Mouse (Mus musculus): ENCODE data around the gene Tpm1. TPM values are rescaled to one million over a fixed set of nuclear protein-coding genes. Genes with fewer than 3 reads are reported as not detected.

Gene Tpm1
- polyA plus RNA-seq, 1 experiment from 2014 or later, result 85.7 TPM

- H3K4me3 ChIP-seq (ENCODE audit: low read depth, low read length), result peak overlapping the region; percentile 94
- peak overlapping the region; percentile 92 for H3K9ac ChIP-seq (replicated peaks)
- H3K9me3 ChIP-seq (ENCODE audit: low read length), result no peaks in the 10 kb centered on the region
- H3K4me2 ChIP-seq (ENCODE audit: low read depth, low read length), result peak overlapping the region; percentile 83
- H3K27me3 ChIP-seq (ENCODE audit: insufficient read depth, low read length), result peaks cover 6% of the 10 kb centered on the region; the same call in 1 of the 2 replicates
- H3K27ac ChIP-seq (ENCODE audit: low read depth), result peak overlapping the region; percentile 87
- no peak for TF ChIP-seq EP300 (IDR thresholded peaks at IDR 0.05; ENCODE audit: low read depth)
- TF ChIP-seq CTCF (IDR thresholded peaks at IDR 0.05; ENCODE audit: low read depth), result no peak
- DNase-seq (peak; percentile 29), ATAC-seq (no peak)
- peaks cover 54% of the 10 kb centered on the region for H3K4me1 ChIP-seq (ENCODE audit: insufficient read depth)
- H3K36me3 ChIP-seq (replicated peaks; ENCODE audit: insufficient read depth, low read length), result peaks cover under 1% of the 10 kb centered on the region
- 27% methylated on average over 4 of the region's 4 CpGs for WGBS (ENCODE audit: insufficient replicate concordance)
Measured at GRCm38 (mm10) chr9:67040963-67041839, 8.0 kb downstream of the Tpm1 start.

GRCm38 (mm10) chr9:67039867-67040266 is 9.3 kb downstream of the Tpm1 start:
- peak overlapping the region; percentile 83 for H3K4me2 ChIP-seq (ENCODE audit: low read depth, low read length)
- peaks cover 14% of the 10 kb centered on the region for H3K36me3 ChIP-seq (replicated peaks; ENCODE audit: insufficient read depth, low read length)
- 0 out of 2 replicates have a peak, but pooled peaks cover 1% of the 10 kb centered on the region for H3K27me3 ChIP-seq (ENCODE audit: insufficient read depth, low read length)
- H3K9ac ChIP-seq (replicated peaks), result peak overlapping the region; percentile 92; the same call in 1 of the 2 replicates
- 57% methylated on average over 10 of the region's 10 CpGs for WGBS (ENCODE audit: insufficient replicate concordance)
- H3K4me3 ChIP-seq (ENCODE audit: low read depth, low read length), result peak overlapping the region; percentile 94
- peaks cover 3% of the 10 kb centered on the region for H3K9me3 ChIP-seq (ENCODE audit: low read length)
- peak overlapping the region; percentile 87 for H3K27ac ChIP-seq (ENCODE audit: low read depth)
- DNase-seq (no peak), ATAC-seq (no peak)
- no peak for TF ChIP-seq EP300 (IDR thresholded peaks at IDR 0.05; ENCODE audit: low read depth)
- TF ChIP-seq CTCF (IDR thresholded peaks at IDR 0.05; ENCODE audit: low read depth), result no peak
- H3K4me1 ChIP-seq (ENCODE audit: insufficient read depth), result peaks cover 56% of the 10 kb centered on the region

GRCm38 (mm10) chr9:67038686-67039085 is 10.5 kb downstream of the Tpm1 start:
- peaks cover 53% of the 10 kb centered on the region for H3K4me1 ChIP-seq (ENCODE audit: insufficient read depth)
- H3K9me3 ChIP-seq (ENCODE audit: low read length), result peaks cover 6% of the 10 kb centered on the region
- no peak for TF ChIP-seq CTCF (IDR thresholded peaks at IDR 0.05; ENCODE audit: low read depth)
- WGBS (ENCODE audit: insufficient replicate concordance), result 66% methylated on average over 7 of the region's 7 CpGs
- no peak overlapping the region for H3K27ac ChIP-seq (ENCODE audit: low read depth)
- ATAC-seq, result no peak
- H3K36me3 ChIP-seq (replicated peaks; ENCODE audit: insufficient read depth, low read length), result peaks cover 25% of the 10 kb centered on the region
- H3K27me3 ChIP-seq (ENCODE audit: insufficient read depth, low read length), result no peaks in the 10 kb centered on the region
- H3K4me3 ChIP-seq (ENCODE audit: low read depth, low read length), result no peak overlapping the region
- no peak overlapping the region for H3K4me2 ChIP-seq (ENCODE audit: low read depth, low read length)
- DNase-seq, result no peak
- no peak overlapping the region for H3K9ac ChIP-seq (replicated peaks)

GRCm38 (mm10) chr9:67037666-67038065 is 11.5 kb downstream of the Tpm1 start:
- WGBS (ENCODE audit: insufficient replicate concordance), result 57% methylated on average over 4 of the region's 4 CpGs
- DNase-seq, result no peak
- Histone ChIP-seq H3K36me3 (replicated peaks; ENCODE audit: insufficient read depth, low read length) (peaks cover 36% of the 10 kb centered on the region), H3K4me2 (ENCODE audit: low read depth, low read length) (peak overlapping the region; percentile 36), H3K4me1 (ENCODE audit: insufficient read depth) (peaks cover 53% of the 10 kb centered on the region), H3K27me3 (ENCODE audit: insufficient read depth, low read length) (no peaks in the 10 kb centered on the region), H3K27ac (ENCODE audit: low read depth) (peak overlapping the region; percentile 29; the same call in 1 of the 2 replicates), H3K4me3 (ENCODE audit: low read depth, low read length) (no peak overlapping the region), H3K9me3 (ENCODE audit: low read length) (peaks cover 6% of the 10 kb centered on the region), H3K9ac (replicated peaks) (no peak overlapping the region)
- ATAC-seq, result no peak
- no peak for TF ChIP-seq EP300 (IDR thresholded peaks at IDR 0.05; ENCODE audit: low read depth)
- no peak for TF ChIP-seq CTCF (IDR thresholded peaks at IDR 0.05; ENCODE audit: low read depth)

GRCm38 (mm10) chr9:67036527-67037118 is 12.6 kb downstream of the Tpm1 start:
- Histone ChIP-seq H3K27ac (ENCODE audit: low read depth) (peak overlapping the region; percentile 29; the same call in 1 of the 2 replicates), H3K36me3 (replicated peaks; ENCODE audit: insufficient read depth, low read length) (peaks cover 46% of the 10 kb centered on the region), H3K4me2 (ENCODE audit: low read depth, low read length) (no peak overlapping the region), H3K4me3 (ENCODE audit: low read depth, low read length) (no peak overlapping the region), H3K9ac (replicated peaks) (no peak overlapping the region), H3K4me1 (ENCODE audit: insufficient read depth) (peaks cover 45% of the 10 kb centered on the region), H3K9me3 (ENCODE audit: low read length) (peaks cover 6% of the 10 kb centered on the region), H3K27me3 (ENCODE audit: insufficient read depth, low read length) (no peaks in the 10 kb centered on the region)
- no peak for TF ChIP-seq CTCF (IDR thresholded peaks at IDR 0.05; ENCODE audit: low read depth)
- TF ChIP-seq EP300 (IDR thresholded peaks at IDR 0.05; ENCODE audit: low read depth), result no peak
- WGBS (ENCODE audit: insufficient replicate concordance), result 57% methylated on average over 2 of the region's 2 CpGs
- ATAC-seq (no peak), DNase-seq (no peak)

GRCm38 (mm10) chr9:67035957-67036451 is 13.2 kb downstream of the Tpm1 start:
- Histone ChIP-seq H3K36me3 (replicated peaks; ENCODE audit: insufficient read depth, low read length) (peaks cover 52% of the 10 kb centered on the region), H3K9me3 (ENCODE audit: low read length) (peaks cover 6% of the 10 kb centered on the region), H3K4me1 (ENCODE audit: insufficient read depth) (peaks cover 39% of the 10 kb centered on the region), H3K4me2 (ENCODE audit: low read depth, low read length) (no peak overlapping the region), H3K27me3 (ENCODE audit: insufficient read depth, low read length) (no peaks in the 10 kb centered on the region), H3K9ac (replicated peaks) (no peak overlapping the region), H3K27ac (ENCODE audit: low read depth) (peak overlapping the region; percentile 41; the same call in 1 of the 2 replicates), H3K4me3 (ENCODE audit: low read depth, low read length) (no peak overlapping the region)
- DNase-seq (no peak), ATAC-seq (no peak)
- 68% methylated on average over 12 of the region's 12 CpGs for WGBS (ENCODE audit: insufficient replicate concordance)
- no peak for TF ChIP-seq CTCF (IDR thresholded peaks at IDR 0.05; ENCODE audit: low read depth)
- TF ChIP-seq EP300 (IDR thresholded peaks at IDR 0.05; ENCODE audit: low read depth), result no peak

Measured in liver, postnatal 0 days (tissue).